ENCODE assay signal across 8 mouse cellular contexts in genomic region chr10:88200951-88201638, GRCm38 (mm10). TPM values are rescaled to one million over a fixed set of nuclear protein-coding genes. Genes with fewer than 3 reads are reported as not detected.
DNase-seq lines count a peak whose midpoint lies in the region; ATAC-seq and TF ChIP-seq lines count a peak whose summit lies in the region.

Gene Washc3, plus strand, starts transcription at chr10:88201093.

- peak within 1 kb of the TSS; percentile 18; the same call in 1 of the 2 replicates for H3K27ac ChIP-seq in MEL (ENCODE audit: control insufficient read depth, low read depth, low read length)
- peak within 1 kb of the TSS; percentile 71 for H3K27ac ChIP-seq in cerebellum, adult 2 months (ENCODE audit: insufficient read depth, low read length)
- peak within 1 kb of the TSS; percentile 91 for H3K27ac ChIP-seq in forebrain, postnatal 0 days (ENCODE audit: low read depth, low read length)
- peak within 1 kb of the TSS; percentile 65 for H3K27ac ChIP-seq in lung, embryonic 15.5 days

- under 1% methylated on average over 23 of the region's 23 CpGs for WGBS in cerebellum, adult 2 months
- 2% methylated on average over 23 of the region's 23 CpGs for WGBS in forebrain, postnatal 0 days
- 1% methylated on average over 23 of the region's 23 CpGs for WGBS in lung, embryonic 15.5 days

- peak; percentile 94 for DNase-seq in MEL (ENCODE audit: low read depth, low spot score)
- peak; percentile 90 to 91 for DNase-seq in cerebellum, adult 2 months
- DNase-seq in forebrain, postnatal 0 days = peak; percentile 93
- peak; percentile 93 for DNase-seq in heart, postnatal 4 days
- DNase-seq in layer of hippocampus, adult 8-10 months (ENCODE audit: low spot score in 2 of 2) = peak; percentile 91
- peak; percentile 84 for DNase-seq in ovary, adult 18-20 months (ENCODE audit: low spot score)
- DNase-seq in thymus, postnatal 0 days (ENCODE audit: low spot score) = peak; percentile 90

- no peak for TF ChIP-seq EP300 in MEL (IDR thresholded peaks at IDR 0.05; ENCODE audit: low read depth in 1 of 2, low read length in 2 of 2)

- peak; percentile 59 to 88; a peak in 3 of 4 replicates for TF ChIP-seq POLR2A in MEL (IDR thresholded peaks at IDR 0.05; ENCODE audit: control insufficient read depth in 1 of 2, insufficient read depth in 1 of 2, low read depth in 1 of 2, low read length in 2 of 2, poor library complexity in 1 of 2)
- TF ChIP-seq POLR2A in cerebellum, adult 2 months (IDR thresholded peaks at IDR 0.05; ENCODE audit: borderline replicate concordance, insufficient read depth, low read length) = peak; percentile 52; the same call in 1 of the 2 replicates

- no peaks in the 10 kb centered on the region for H3K27me3 ChIP-seq in MEL (ENCODE audit: control insufficient read depth in 1 of 2, insufficient read depth in 2 of 2, low read length in 2 of 2)
- H3K27me3 ChIP-seq in cerebellum, adult 2 months (ENCODE audit: control insufficient read depth, insufficient read depth, low read length) = no peaks in the 10 kb centered on the region
- H3K27me3 ChIP-seq in forebrain, postnatal 0 days (ENCODE audit: insufficient read depth, low read length) = no peaks in the 10 kb centered on the region
- H3K27me3 ChIP-seq in lung, embryonic 15.5 days = no peaks in the 10 kb centered on the region

- H3K4me2 ChIP-seq in forebrain, postnatal 0 days (ENCODE audit: low read depth) = peak within 1 kb of the TSS; percentile 66
- H3K4me2 ChIP-seq in lung, embryonic 15.5 days = peak within 1 kb of the TSS; percentile 78

- peak within 1 kb of the TSS; percentile 90 to 96 for H3K4me3 ChIP-seq in MEL (ENCODE audit: control insufficient read depth in 1 of 2, insufficient read depth in 1 of 2, low read depth in 2 of 2, low read length in 2 of 2)
- peak within 1 kb of the TSS; percentile 90 for H3K4me3 ChIP-seq in cerebellum, adult 2 months (replicated peaks; ENCODE audit: insufficient read depth, low read depth, low read length)
- H3K4me3 ChIP-seq in forebrain, postnatal 0 days (ENCODE audit: low read depth, low read length) = peak within 1 kb of the TSS; percentile 74
- peak within 1 kb of the TSS; percentile 62 for H3K4me3 ChIP-seq in lung, embryonic 15.5 days

- no peak for TF ChIP-seq CTCF in MEL (IDR thresholded peaks at IDR 0.05 in 2 of 3, conservative IDR thresholded peaks at IDR 0.05 in 1 of 3; ENCODE audit: control insufficient read depth in 1 of 3, insufficient read depth in 1 of 3, low read depth in 2 of 3, low read length in 3 of 3, poor library complexity in 1 of 3, severe bottlenecking in 1 of 3)
- TF ChIP-seq CTCF in cerebellum, adult 2 months (IDR thresholded peaks at IDR 0.05; ENCODE audit: borderline replicate concordance, insufficient read depth, low read depth, low read length) = no peak
- no peak for TF ChIP-seq CTCF in forebrain, postnatal 0 days (IDR thresholded peaks at IDR 0.05; ENCODE audit: low read depth)

- peaks cover 0 to 2% of the 10 kb centered on the region in 2 experiments; a peak in 1 of 4 replicates for H3K36me3 ChIP-seq in MEL (ENCODE audit: control insufficient read depth in 1 of 2, insufficient read depth in 2 of 2, low read length in 2 of 2)
- 0 out of 2 replicates have a peak, but pooled peaks cover 5% of the 10 kb centered on the region for H3K36me3 ChIP-seq in forebrain, postnatal 0 days (ENCODE audit: insufficient read depth)
- H3K36me3 ChIP-seq in lung, embryonic 15.5 days = no peaks in the 10 kb centered on the region

- H3K9me3 ChIP-seq in MEL (replicated peaks; ENCODE audit: insufficient read depth, low read length) = no peaks in the 10 kb centered on the region
- no peaks in the 10 kb centered on the region for H3K9me3 ChIP-seq in forebrain, postnatal 0 days (ENCODE audit: low read length)
- no peaks in the 10 kb centered on the region for H3K9me3 ChIP-seq in lung, embryonic 15.5 days

- peaks cover 0 to 8% of the 10 kb centered on the region in 2 experiments for H3K4me1 ChIP-seq in MEL (ENCODE audit: control insufficient read depth in 1 of 2, insufficient read depth in 2 of 2, low read length in 2 of 2)
- peaks cover 2% of the 10 kb centered on the region for H3K4me1 ChIP-seq in cerebellum, adult 2 months (ENCODE audit: control insufficient read depth, insufficient read depth, low read length)
- H3K4me1 ChIP-seq in forebrain, postnatal 0 days (ENCODE audit: insufficient read depth) = 0 out of 2 replicates have a peak, but pooled peaks cover 3% of the 10 kb centered on the region
- H3K4me1 ChIP-seq in lung, embryonic 15.5 days = peaks cover 4% of the 10 kb centered on the region; the same call in 1 of the 2 replicates

- H3K79me2 ChIP-seq in MEL (ENCODE audit: control insufficient read depth, insufficient read depth, low read length, poor library complexity) = no peaks in the 10 kb centered on the region; the same call in 1 of the 2 replicates

- peak; percentile 100 for ATAC-seq in forebrain, postnatal 0 days
- ATAC-seq in lung, embryonic 15.5 days (ENCODE audit: borderline replicate concordance, extremely low read depth, low FRiP score, low TSS enrichment) = peak; percentile 99

- no peak for TF ChIP-seq RAD21 in MEL (IDR thresholded peaks at IDR 0.05; ENCODE audit: low read depth, low read length)

- H3K9ac ChIP-seq in MEL (ENCODE audit: control insufficient read depth, low read depth, low read length, poor library complexity, severe bottlenecking) = peak within 1 kb of the TSS; percentile 79
- peak within 1 kb of the TSS; percentile 89 for H3K9ac ChIP-seq in forebrain, postnatal 0 days
- H3K9ac ChIP-seq in lung, embryonic 15.5 days = peak within 1 kb of the TSS; percentile 64

TF ChIP-seq in MEL, 35 proteins besides CTCF, POLR2A, EP300 and RAD21 (continues in another document):
- TF ChIP-seq ZNF384 (IDR thresholded peaks at IDR 0.05; ENCODE audit: low read depth, low read length) (no peak), BHLHE40 (IDR thresholded peaks at IDR 0.05; ENCODE audit: borderline replicate concordance, low read depth, low read length) (no peak), ELF1 (IDR thresholded peaks at IDR 0.05; ENCODE audit: low read depth, low read length) (peak; percentile 93), RCOR1 (IDR thresholded peaks at IDR 0.05; ENCODE audit: low read depth, low read length) (no peak), MEF2A (IDR thresholded peaks at IDR 0.05; ENCODE audit: extremely low read depth, insufficient replicate concordance, low read depth, low read length, poor library complexity, severe bottlenecking) (no peak), E2F4 (IDR thresholded peaks at IDR 0.05; ENCODE audit: borderline replicate concordance, low read depth, low read length) (no peak), UBTF (IDR thresholded peaks at IDR 0.05; ENCODE audit: borderline replicate concordance, insufficient read depth, low read depth, low read length) (no peak), HCFC1 (IDR thresholded peaks at IDR 0.05; ENCODE audit: low read depth, low read length) (peak; percentile 96), ZMIZ1 (IDR thresholded peaks at IDR 0.05; ENCODE audit: low read depth, low read length) (no peak), ZC3H11A (IDR thresholded peaks at IDR 0.05; ENCODE audit: low read depth, low read length) (no peak), SMC3 (IDR thresholded peaks at IDR 0.05; ENCODE audit: low read depth, low read length) (no peak), NELFE (IDR thresholded peaks at IDR 0.05; ENCODE audit: low read depth, low read length) (peak; percentile 68), JUND (IDR thresholded peaks at IDR 0.05; ENCODE audit: low read depth, low read length) (no peak), TBP (IDR thresholded peaks at IDR 0.05; ENCODE audit: low read depth, low read length) (0 out of 2 replicates have a peak, but pooled peaks have one; percentile 20), POLR2AphosphoS2 (IDR thresholded peaks at IDR 0.05; ENCODE audit: low read length) (peak; percentile 70; the same call in 1 of the 2 replicates), CHD2 (IDR thresholded peaks at IDR 0.05; ENCODE audit: low read length) (peak; percentile 83), MAX (IDR thresholded peaks at IDR 0.05; ENCODE audit: low read length) (peak; percentile 27; the same call in 1 of the 2 replicates), POLR2AphosphoS5 (IDR thresholded peaks at IDR 0.05; ENCODE audit: borderline replicate concordance, low read depth, low read length) (no peak), GABPA (IDR thresholded peaks at IDR 0.05; ENCODE audit: low read depth, low read length) (no peak), TAL1 (IDR thresholded peaks at IDR 0.05; ENCODE audit: low read length) (no peak), ETS1 (IDR thresholded peaks at IDR 0.05; ENCODE audit: low read depth, low read length) (no peak), MYC (IDR thresholded peaks at IDR 0.05; ENCODE audit: low read depth, low read length) (no peak), GATA1 (IDR thresholded peaks at IDR 0.05; ENCODE audit: low read depth, low read length) (no peak), USF1 (IDR thresholded peaks at IDR 0.05; ENCODE audit: low read depth, low read length) (peak; percentile 64), CHD1 (IDR thresholded peaks at IDR 0.05; ENCODE audit: low read depth, low read length) (no peak), USF2 (IDR thresholded peaks at IDR 0.05; ENCODE audit: borderline replicate concordance in 1 of 2, insufficient read depth in 1 of 2, low read depth in 1 of 2, low read length in 2 of 2) (no peak), MYB (IDR thresholded peaks at IDR 0.05; ENCODE audit: low read depth, low read length) (no peak), MXI1 (IDR thresholded peaks at IDR 0.05; ENCODE audit: low read depth, low read length) (0 out of 2 replicates have a peak, but pooled peaks have one; percentile 29), ZKSCAN1 (IDR thresholded peaks at IDR 0.05; ENCODE audit: low read depth, low read length) (no peak), KAT2A (conservative IDR thresholded peaks at IDR 0.05; ENCODE audit: low read depth, low read length) (no peak; the same call in 1 of the 2 replicates)

RNA-seq across cellular contexts. Expression of gene Washc3, which starts in this region (rescaled TPM):
- 35.5 and 40.2 TPM in 2 replicates for total RNA-seq in MEL (2012; rRNA removed)
- polyA plus RNA-seq in MEL (2012; ENCODE audit: insufficient read depth in 1 of 2, insufficient read length in 2 of 2, low read depth in 1 of 2, low replicate concordance in 2 of 2, missing spikeins in 1 of 2) = 10 to 100 TPM in 1 of 2 experiments, not detected in 1; 41.4 TPM
- polyA plus RNA-seq in cerebellum, adult 2 months (2012; rRNA removed) = 22.0 and 23.7 TPM in 2 replicates
- total RNA-seq in forebrain, postnatal 0 days (2014; rRNA removed) = 27.1 and 35.7 TPM in 2 replicates
- polyA plus RNA-seq in forebrain, postnatal 0 days (2015; fragmentation: Nextera tagmentation; extraction: Ambion mirVana) = 40.4 and 49.3 TPM in 2 replicates
- 10 to 100 TPM; 24.5 to 24.7 TPM for total RNA-seq in heart, postnatal 4 days (2021)
- total RNA-seq in layer of hippocampus, adult 8-10 months (2022) = 10 to 100 TPM; 25.5 to 28.8 (median 27.3) TPM
- polyA plus RNA-seq in lung, embryonic 15.5 days (2015; fragmentation: Nextera tagmentation; extraction: Ambion mirVana) = 60.9 and 62.0 TPM in 2 replicates
- polyA plus RNA-seq in thymus, postnatal 0 days (2015; fragmentation: Nextera tagmentation; extraction: Ambion mirVana) = 115 and 130 TPM in 2 replicates

Comparison
In these comparisons a context has a peak if more than half of its experiments do, and no peak if none do; other contexts are left out.
1. Peak in every context shown above with its lines: DNase-seq, ATAC-seq, H3K4me3 ChIP-seq and H3K27ac ChIP-seq.
2. H3K27ac ChIP-seq: peak in every context shown above with its lines; median percentile 91 in forebrain, postnatal 0 days; 71 in cerebellum, adult 2 months; 65 in lung, embryonic 15.5 days; 18 in MEL.